Comparison of ENCODE assay signal across 10 mouse cellular contexts in genomic region chr16:92952336-92953097, GRCm38 (mm10).
DNase-seq lines count a peak whose midpoint lies in the region; ATAC-seq lines count a peak whose summit lies in the region.
"Had no signal": no experiment of that assay in that cellular context is flagged by ENCODE, and none has a peak within 500 bp of the region (broad histone marks: within the 10 kb centered on the region; RNA-seq: fewer than 3 reads in every experiment).

No protein-coding gene starts in this region.

- peaks cover 4% of the 10 kb centered on the region for H3K4me1 ChIP-seq in stomach, embryonic 15.5 days

- ATAC-seq in stomach, embryonic 15.5 days (ENCODE audit: insufficient read depth, low FRiP score, low read depth), result no peak
- ATAC-seq: CD4-positive, CD25-positive, alpha-beta regulatory T cell, adult 4 months had no signal

- H3K27ac ChIP-seq in stomach, embryonic 15.5 days, result peak overlapping the region; percentile 68; the same call in 1 of the 2 replicates

- H3K4me3 ChIP-seq in stomach, embryonic 15.5 days (replicated peaks), result no peak overlapping the region

- no peaks in the 10 kb centered on the region for H3K9me3 ChIP-seq in stomach, embryonic 15.5 days

- 29% methylated on average over 7 of the region's 7 CpGs for WGBS in stomach, embryonic 15.5 days

- no peak overlapping the region for H3K9ac ChIP-seq in stomach, embryonic 15.5 days

- H3K4me2 ChIP-seq in stomach, embryonic 15.5 days, result no peak overlapping the region

- H3K27me3 ChIP-seq in stomach, embryonic 15.5 days (replicated peaks), result no peaks in the 10 kb centered on the region

- H3K36me3 ChIP-seq in stomach, embryonic 15.5 days, result no peaks in the 10 kb centered on the region

- DNase-seq in gastrocnemius, adult 18-20 months (ENCODE audit: low spot score), result peak; percentile 79
- no peak for DNase-seq in gastrocnemius, postnatal 10 days
- peak; percentile 20 for DNase-seq in lung, postnatal 36 days
- DNase-seq in lung, postnatal 4 days, result no peak
- DNase-seq in heart, postnatal 4 days, result peak; percentile 27
- DNase-seq in thymus, postnatal 36 days, result no peak
- no peak for DNase-seq in adrenal gland, adult (ENCODE audit: inconsistent age in 2 of 2, low spot score in 1 of 2)
- DNase-seq: cerebellum, postnatal 36 days had no signal

Comparison
In these comparisons a context has a peak if more than half of its experiments do, and no peak if none do; other contexts are left out.
1. DNase-seq: peak in gastrocnemius, adult 18-20 months (single experiment), lung, postnatal 36 days (single experiment) and heart, postnatal 4 days (single experiment); none in gastrocnemius, postnatal 10 days (single experiment), lung, postnatal 4 days (0 of 2), thymus, postnatal 36 days (0 of 2) and adrenal gland, adult (0 of 2).